Mouse (Mus musculus): ENCODE results near the gene Igfbp3. TPM values are rescaled to one million over a fixed set of nuclear protein-coding genes. Genes with fewer than 3 reads are reported as not detected.

The Igfbp3 gene
- not detected for polyA plus RNA-seq (2017; shearing (Covaris generic))

GRCm38 (mm10) chr11:7213501-7214341, at the start of gene Igfbp3:
Gene Igfbp3 (minus strand): TSS chr11:7213923.

GRCm38 (mm10) chr11:7197491-7197941, 16.2 kb downstream of the Igfbp3 start, which contains the start of gene Igfbp1:
Gene Igfbp1 (plus strand): TSS chr11:7197782.

GRCm38 (mm10) chr11:7188469-7188868, 25.3 kb downstream of the Igfbp3 start, which contains the start of gene Gm11985:
Gene Gm11985 (minus strand): TSS chr11:7188569.

Other genes starting within 250 kb of the Igfbp3 start
- 0.39 TPM for gene Adcy1, start 150.4 kb downstream of the Igfbp3 start, polyA plus RNA-seq (2017; shearing (Covaris generic))
- gene Gm11985, start 25.4 kb downstream of the Igfbp3 start, polyA plus RNA-seq (2017; shearing (Covaris generic)): not detected
- not detected for gene Igfbp1, start 16.1 kb downstream of the Igfbp3 start, polyA plus RNA-seq (2017; shearing (Covaris generic))

Data from effector memory CD4-positive, alpha-beta T cell, adult 7 months (primary cell).